Mouse (Mus musculus) olfactory bulb, adult 2 months (tissue): ENCODE data around the gene Pcx. TPM values are rescaled to one million over a fixed set of nuclear protein-coding genes. Genes with fewer than 3 reads are reported as not detected.

ENCODE experiments used
- H3K27ac ChIP-seq: fragments of 200-500 bp; 2 replicates; pipeline ENCODE4 v1.5.1; 2012; ENCODE audit warnings: low read depth, low read length; ENCODE audit not compliant: insufficient read depth
- H3K4me1 ChIP-seq: fragments of 200-500 bp; 2 replicates; pipeline ENCODE4 v1.6.1; 2012; ENCODE audit warnings: low read length; ENCODE audit not compliant: control insufficient read depth, insufficient read depth
- H3K4me3 ChIP-seq: fragments of 200-500 bp; 2 replicates; pipeline ENCODE4 v1.5.1; 2012; ENCODE audit warnings: mild to moderate bottlenecking, low read depth, low read length, moderate library complexity; ENCODE audit not compliant: insufficient read depth
- CTCF ChIP-seq: fragments of 200-500 bp; IDR thresholded peaks from 2 replicates; pipeline ENCODE4 v1.5.1; 2012; ENCODE audit warnings: low read depth, mild to moderate bottlenecking, low read length, moderate library complexity; ENCODE audit not compliant: insufficient read depth
- POLR2A ChIP-seq: fragments of 200-500 bp; IDR thresholded peaks from 2 replicates; pipeline ENCODE4 v1.6.1; 2012; ENCODE audit warnings: mild to moderate bottlenecking, low read depth, low read length, moderate library complexity; ENCODE audit not compliant: insufficient read depth
- WGBS: fragments of 180-500 bp; shearing (Covaris S2); methylation state at CpG from one replicate; pipeline ENCODE4 v1.1.7; 2018; 5-methylcytosine and 5-hydroxymethylcytosine counted together
- polyA plus RNA-seq: library from polyadenylated mRNA; stranded (reverse); fragments of >200 nt; gene quantifications from 2 replicates; pipeline ENCODE4 v1.2.4, GENCODE M21; 2012; ENCODE audit warnings: low replicate concordance; ENCODE audit not compliant: missing spikeins, insufficient read depth, insufficient read length

Pcx gene
- polyA plus RNA-seq, 1 experiment = not detected

DNA sequence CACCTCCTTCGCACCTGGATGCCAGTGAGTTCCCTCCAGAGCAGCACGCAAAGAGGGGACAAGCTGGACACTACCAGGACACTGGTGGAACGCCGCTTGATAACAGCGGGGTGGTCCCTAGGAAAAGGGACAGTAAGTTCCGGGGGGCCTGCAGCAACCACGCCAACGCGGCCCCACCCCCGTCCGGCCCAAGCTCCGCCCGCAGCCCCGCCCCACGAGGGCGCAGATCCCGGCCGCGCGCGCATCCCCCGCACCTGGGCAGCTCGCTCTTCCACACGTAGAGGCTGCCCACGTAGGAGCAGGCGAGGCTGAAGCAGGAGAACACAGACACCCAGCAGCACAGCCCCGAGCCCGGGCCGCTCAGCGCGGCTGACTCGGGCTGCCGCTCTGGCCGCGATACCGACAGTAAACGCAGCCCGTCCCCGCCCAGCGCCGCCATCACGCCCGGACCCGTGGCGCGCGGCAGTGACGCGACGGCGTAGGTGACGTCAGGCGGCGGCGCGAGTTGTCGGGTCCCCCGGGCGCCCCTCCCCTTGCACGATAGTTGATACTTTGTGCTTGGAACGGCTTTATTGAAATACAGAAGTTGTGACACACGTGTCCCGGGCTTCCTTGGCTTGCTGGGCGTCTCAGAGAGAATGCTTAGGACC lies 115.0 kb downstream of the Pcx start, which contains the start of gene Rce1:
TSS of gene Rce1 (minus strand) at position 463 of the 650 bp plus-strand sequence.
- H3K27ac ChIP-seq = peak within 1 kb of the TSS; percentile 93
- H3K4me3 ChIP-seq = peak within 1 kb of the TSS; percentile 97
- peak; percentile 94 for TF ChIP-seq POLR2A
- TF ChIP-seq CTCF = 0 out of 2 replicates have a peak, but pooled peaks have one; percentile 16
- peaks cover 10% of the 10 kb centered on the region; the same call in 1 of the 2 replicates for H3K4me1 ChIP-seq
- WGBS = under 1% methylated on average over 63 of the region's 64 CpGs

DNA sequence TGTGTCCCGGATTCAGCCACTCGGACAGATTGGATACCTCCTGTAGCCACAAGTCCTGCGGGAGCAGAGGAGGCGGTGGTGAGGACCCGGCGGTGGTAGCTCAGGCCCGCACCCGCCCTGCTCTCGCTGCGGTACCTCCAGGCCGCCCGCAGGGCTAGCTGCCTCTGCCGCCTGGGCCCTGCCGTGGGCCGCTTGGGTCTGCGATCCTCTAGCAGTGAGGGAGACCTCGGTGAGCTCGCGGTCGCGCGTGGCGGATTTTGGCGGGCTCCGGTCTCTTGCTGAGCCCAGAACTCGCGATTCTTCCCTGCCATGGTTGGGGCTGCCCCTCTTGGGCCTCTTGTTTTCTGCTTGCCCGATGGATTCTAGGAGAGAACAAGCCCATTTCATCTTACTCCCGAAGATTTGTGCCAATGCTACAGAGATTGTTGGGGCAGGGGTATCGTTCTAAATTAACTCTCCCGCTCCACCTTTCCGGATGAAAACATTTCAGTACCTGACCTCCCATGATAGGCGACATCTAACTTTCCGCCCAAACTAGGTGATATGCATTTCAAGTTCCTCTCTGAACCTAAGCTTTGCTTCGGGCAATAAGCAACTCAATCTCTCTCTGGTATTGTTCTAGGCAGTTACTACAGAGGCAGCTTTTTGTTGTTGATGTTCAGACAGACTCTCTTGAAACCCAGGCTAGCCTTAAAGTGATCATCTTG lies 115.7 kb downstream of the Pcx start:
- WGBS = under 1% methylated on average over 35 of the region's 35 CpGs
- TF ChIP-seq POLR2A = no peak
- no peak for TF ChIP-seq CTCF
- Histone ChIP-seq H3K4me1 (peaks cover 10% of the 10 kb centered on the region; the same call in 1 of the 2 replicates), H3K27ac (0 out of 2 replicates have a peak overlapping the region, but pooled peaks have one; percentile 42), H3K4me3 (peak overlapping the region; percentile 97)

DNA sequence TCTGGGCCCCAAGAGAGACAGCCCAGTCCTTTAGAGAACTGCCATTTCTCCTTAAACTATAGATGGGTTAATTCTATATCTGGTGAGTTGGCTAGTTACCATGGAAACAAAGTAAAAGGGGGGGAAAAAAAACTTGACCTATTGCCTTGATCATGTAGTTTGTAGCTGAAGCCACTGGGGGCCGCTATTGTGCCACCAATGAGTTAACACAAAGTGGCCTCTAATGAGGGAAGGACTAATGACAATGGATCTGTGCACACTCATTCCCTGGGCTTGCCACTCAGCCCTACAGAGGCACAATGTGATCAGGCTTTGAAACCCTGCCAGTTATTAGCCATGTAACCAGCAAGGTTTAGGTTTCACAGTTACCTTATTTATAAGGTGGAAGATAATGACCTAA lies 118.5 kb downstream of the Pcx start:
- TF ChIP-seq POLR2A (no peak), CTCF (no peak)
- Histone ChIP-seq H3K4me1 (peaks cover 10% of the 10 kb centered on the region; the same call in 1 of the 2 replicates), H3K4me3 (no peak overlapping the region), H3K27ac (no peak overlapping the region)
- WGBS = 0% methylated on average over 1 of the region's 1 CpGs

DNA sequence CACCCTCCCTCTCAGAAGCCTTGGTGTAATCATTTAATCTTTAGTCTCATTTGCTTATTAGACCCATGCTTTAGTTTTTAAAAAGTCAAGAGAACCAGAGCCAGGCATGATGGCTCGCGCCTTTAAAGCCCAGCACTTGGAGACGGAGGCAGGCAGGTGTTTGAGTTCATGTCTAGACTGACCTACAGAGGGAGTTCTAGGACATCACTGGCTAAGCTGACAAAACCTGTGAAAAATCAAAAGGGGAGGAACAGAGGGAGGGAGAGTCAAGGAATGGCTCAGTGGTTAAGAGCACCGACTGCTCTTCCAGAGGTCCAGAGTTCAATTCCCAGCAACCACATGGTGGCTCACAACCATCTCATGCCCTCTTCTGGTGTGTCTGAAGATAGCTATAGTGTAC lies 125.7 kb downstream of the Pcx start:
- Histone ChIP-seq H3K4me3 (no peak overlapping the region), H3K4me1 (no peaks in the 10 kb centered on the region), H3K27ac (no peak overlapping the region)
- WGBS = 73% methylated on average over 4 of the region's 4 CpGs
- TF ChIP-seq CTCF (no peak), POLR2A (no peak)

DNA sequence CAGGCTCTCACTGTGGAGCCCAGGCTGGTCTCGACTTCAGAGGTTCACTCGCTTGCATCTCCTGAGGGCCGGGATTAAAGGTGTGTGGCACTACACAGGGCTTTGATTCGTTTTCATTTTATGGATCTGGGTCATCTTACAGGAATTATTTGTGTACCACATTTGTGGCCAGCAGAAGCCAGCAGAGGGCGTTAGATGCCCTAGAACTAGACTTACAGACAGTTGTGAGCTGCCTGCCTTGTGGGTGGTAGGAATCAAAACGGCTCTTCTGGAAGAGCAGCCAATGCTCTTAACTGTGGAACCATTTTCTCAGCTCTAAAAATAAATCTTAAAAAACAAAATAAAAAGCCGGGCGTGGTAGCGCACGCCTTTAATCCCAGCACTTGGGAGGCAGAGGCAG lies 134.0 kb downstream of the Pcx start:
- no peak overlapping the region for H3K4me3 ChIP-seq
- WGBS = 31% methylated on average over 10 of the region's 10 CpGs
- TF ChIP-seq POLR2A = no peak
- TF ChIP-seq CTCF = no peak
- no peak overlapping the region for H3K27ac ChIP-seq
- H3K4me1 ChIP-seq = peaks cover 13% of the 10 kb centered on the region

DNA sequence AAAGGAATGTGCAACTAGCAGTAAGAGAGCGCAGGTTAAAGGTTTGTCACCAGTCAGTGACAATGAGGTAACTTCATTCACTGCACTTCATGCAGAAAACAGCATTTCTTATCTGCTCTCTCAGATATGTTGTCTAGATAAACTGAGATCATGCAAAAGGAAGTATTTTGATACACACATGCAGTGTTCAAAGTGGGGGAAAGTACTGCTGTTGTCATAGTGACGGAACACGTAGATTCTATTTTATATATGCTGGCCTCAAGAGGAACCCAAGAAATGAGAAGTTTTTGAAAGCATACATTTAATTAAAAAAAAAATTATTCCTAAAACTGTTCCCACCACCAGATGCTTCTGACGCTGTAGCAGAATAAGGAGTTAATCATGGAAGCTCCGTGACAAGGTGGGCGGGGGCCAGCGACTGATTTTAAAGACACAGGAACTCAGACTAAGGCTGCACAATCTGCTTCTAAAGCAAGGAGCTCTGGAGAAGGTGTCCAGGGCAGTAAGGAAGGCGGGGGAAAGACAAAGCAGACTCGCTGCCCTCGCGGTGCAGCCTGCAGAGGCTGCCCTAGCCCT lies 136.7 kb downstream of the Pcx start:
- Histone ChIP-seq H3K4me3 (no peak overlapping the region), H3K4me1 (peaks cover 13% of the 10 kb centered on the region), H3K27ac (no peak overlapping the region)
- WGBS = 38% methylated on average over 11 of the region's 11 CpGs
- TF ChIP-seq POLR2A (no peak), CTCF (no peak)

DNA sequence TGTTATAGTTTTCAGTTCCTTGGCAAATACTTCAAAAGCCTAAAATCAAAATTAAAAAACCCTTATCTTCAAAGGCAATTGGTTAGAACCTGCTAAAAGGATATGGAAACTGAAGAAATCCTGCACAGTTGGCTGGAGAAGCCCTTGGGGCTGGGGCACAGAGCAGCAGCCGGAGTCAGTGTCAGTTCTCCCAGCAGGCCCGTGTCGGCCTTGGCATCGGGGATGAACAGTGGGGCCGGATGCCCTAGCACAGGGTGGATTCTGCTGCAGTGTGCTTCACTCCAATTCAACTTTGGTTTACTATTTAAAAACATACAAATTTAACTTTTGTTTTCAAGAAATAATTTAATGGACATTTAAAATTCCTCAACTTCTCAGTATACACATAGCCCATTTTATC lies 147.9 kb downstream of the Pcx start:
- TF ChIP-seq CTCF = no peak
- TF ChIP-seq POLR2A = no peak
- Histone ChIP-seq H3K4me1 (no peaks in the 10 kb centered on the region), H3K27ac (no peak overlapping the region), H3K4me3 (no peak overlapping the region)
- WGBS = 93% methylated on average over 5 of the region's 5 CpGs

DNA sequence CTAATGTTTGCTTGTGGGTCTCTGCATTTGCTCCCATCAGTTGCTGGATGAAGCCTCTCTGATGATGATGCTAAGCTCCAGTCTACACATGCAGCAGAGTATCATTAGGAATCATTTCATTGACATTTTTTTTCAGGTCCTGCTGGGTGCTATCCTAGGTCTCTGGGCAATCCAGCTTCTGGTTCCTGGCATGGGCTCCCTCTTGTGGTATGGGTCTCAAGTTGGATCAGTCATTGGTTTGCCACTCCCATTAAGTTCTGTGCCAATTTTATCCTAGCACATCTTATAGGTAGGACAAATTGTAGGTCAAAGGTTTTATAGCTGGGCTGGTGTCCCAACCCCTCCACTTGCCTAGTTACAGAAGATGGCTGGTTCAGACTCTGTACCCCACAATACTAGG lies 156.5 kb downstream of the Pcx start:
- peaks cover under 1% of the 10 kb centered on the region; the same call in 1 of the 2 replicates for H3K4me1 ChIP-seq
- TF ChIP-seq CTCF = no peak
- TF ChIP-seq POLR2A = no peak
- H3K4me3 ChIP-seq = no peak overlapping the region
- H3K27ac ChIP-seq = no peak overlapping the region

DNA sequence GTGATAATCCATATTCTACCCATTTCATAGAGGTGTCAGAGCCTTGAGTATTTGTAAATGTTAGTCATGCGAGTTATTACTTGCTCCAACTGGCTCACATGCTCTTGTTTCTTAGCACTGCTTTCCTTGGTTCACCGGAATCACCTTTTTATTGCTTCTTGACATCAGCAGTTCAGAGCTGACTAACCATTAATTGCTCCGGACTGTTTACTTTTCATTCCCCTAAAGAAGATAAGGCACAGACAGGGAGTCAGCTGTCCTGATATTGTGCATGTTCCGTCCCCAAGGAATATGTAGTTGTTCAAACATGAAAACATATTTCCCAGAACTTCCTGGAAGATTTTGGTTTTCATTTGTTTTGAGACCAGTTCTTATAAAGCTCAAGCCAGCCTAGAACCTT lies 160.5 kb downstream of the Pcx start:
- Histone ChIP-seq H3K27ac (no peak overlapping the region), H3K4me3 (no peak overlapping the region), H3K4me1 (peaks cover 2% of the 10 kb centered on the region; the same call in 1 of the 2 replicates)
- TF ChIP-seq CTCF (no peak), POLR2A (no peak)
- WGBS = 92% methylated on average over 4 of the region's 4 CpGs

Other genes with a start within 250 kb of the Pcx start
- not detected in 2 replicates for gene Ssh3, start 241.3 kb upstream of the Pcx start, polyA plus RNA-seq
- gene Ankrd13d, start 227.3 kb upstream of the Pcx start, polyA plus RNA-seq = not detected in 2 replicates
- 210 TPM in 1 of 2 replicates, not detected in the other for gene Grk2, start 204.2 kb upstream of the Pcx start, polyA plus RNA-seq
- 282 TPM in 1 of 2 replicates, not detected in the other for gene Kdm2a, start 112.2 kb upstream of the Pcx start, polyA plus RNA-seq
- gene Rhod, start 71.0 kb upstream of the Pcx start, polyA plus RNA-seq = not detected in 2 replicates
- not detected in 2 replicates for gene Syt12, start 33.0 kb upstream of the Pcx start, polyA plus RNA-seq
- not detected in 2 replicates for gene 2010003K11Rik, start 11.9 kb upstream of the Pcx start, polyA plus RNA-seq
- gene Lrfn4, start 105.2 kb downstream of the Pcx start, polyA plus RNA-seq = not detected in 2 replicates
- not detected in 2 replicates for gene Rce1, start 115.2 kb downstream of the Pcx start, polyA plus RNA-seq
- not detected in 2 replicates for gene Gm960, start 188.2 kb downstream of the Pcx start, polyA plus RNA-seq
- 60.8 TPM in 1 of 2 replicates, not detected in the other for gene Sptbn2, start 200.7 kb downstream of the Pcx start, polyA plus RNA-seq
- gene Rbm4b, start 246.0 kb downstream of the Pcx start, polyA plus RNA-seq = not detected in 2 replicates